Mouse (Mus musculus) hematopoietic stem cell, adult 5-6 weeks (primary cell): Measurements from ENCODE around the gene Ces2a. TPM values are rescaled to one million over a fixed set of nuclear protein-coding genes. Genes with fewer than 3 reads are reported as not detected.

Experiments used
- total RNA-seq: library from RNA; stranded (forward); fragments of 172-1452, 232-1000 nt; gene quantifications from 2 replicates; pipeline ENCODE4 v1.2.3, GENCODE M21; 2017

Ces2a gene
- total RNA-seq, 1 experiment from 2014 or later: not detected

Other genes with a start within 250 kb of the Ces2a start
- gene Terb1, start 224.1 kb upstream of the Ces2a start, total RNA-seq: not detected in 2 replicates
- gene Nae1, start 199.4 kb upstream of the Ces2a start, total RNA-seq: 72.7 and 118 TPM in 2 replicates
- 0.79 and 1.4 TPM in 2 replicates for gene Car7, start 199.3 kb upstream of the Ces2a start, total RNA-seq
- 13.0 and 13.9 TPM in 2 replicates for gene Pdp2, start 142.6 kb upstream of the Ces2a start, total RNA-seq
- not detected in 2 replicates for gene Cdh16, start 109.6 kb upstream of the Ces2a start, total RNA-seq
- gene Rrad, start 102.7 kb upstream of the Ces2a start, total RNA-seq: 15.0 and 16.3 TPM in 2 replicates
- gene Ciao2b, start 92.0 kb upstream of the Ces2a start, total RNA-seq: 24.9 and 31.4 TPM in 2 replicates
- gene Ces2b, start 97.6 kb downstream of the Ces2a start, total RNA-seq: not detected in 2 replicates
- gene Ces2c, start 113.1 kb downstream of the Ces2a start, total RNA-seq: 0.89 TPM in 1 of 2 replicates, not detected in the other
- gene Ces2e, start 192.3 kb downstream of the Ces2a start, total RNA-seq: not detected in 2 replicates
- not detected in 2 replicates for gene Ces2f, start 213.4 kb downstream of the Ces2a start, total RNA-seq
- 2.5 and 15.4 TPM in 2 replicates for gene Ces2g, start 227.7 kb downstream of the Ces2a start, total RNA-seq